ENCODE assay signal across 27 mouse cellular contexts in genomic region chr7:110967373-110967772, GRCm38 (mm10).
"Had no signal": no experiment of that assay in that cellular context is flagged by ENCODE, and none has a peak within 500 bp of the region (broad histone marks: within the 10 kb centered on the region; RNA-seq: fewer than 3 reads in every experiment).

No protein-coding gene starts in this region.

- H3K4me2 ChIP-seq: embryonic facial prominence, embryonic 12.5 days; embryonic facial prominence, embryonic 13.5 days; embryonic facial prominence, embryonic 15.5 days; forebrain, embryonic 12.5 days; forebrain, embryonic 13.5 days; forebrain, embryonic 15.5 days had no signal

- DNase-seq: cerebellum, adult 9-10 months; cerebellum, adult 9-11 months; cerebellum, postnatal 10 days; cerebellum, postnatal 14 days; cerebellum, postnatal 25 days; cerebellum, postnatal 36 days; embryo, embryonic 11 days; forebrain, postnatal 0 days; gastrocnemius, adult 2 months; gastrocnemius, postnatal 10 days; gastrocnemius, postnatal 14 days; gastrocnemius, postnatal 25 days; gastrocnemius, postnatal 36 days; heart, adult 11 months; heart, adult 18-20 months; heart, adult 2 months had no signal

- ATAC-seq: forebrain, embryonic 13.5 days; forebrain, embryonic 14.5 days; forebrain, embryonic 15.5 days; forebrain, embryonic 16.5 days; forebrain, postnatal 0 days had no signal

- H3K9me3 ChIP-seq: embryonic facial prominence, embryonic 10.5 days; embryonic facial prominence, embryonic 12.5 days; embryonic facial prominence, embryonic 13.5 days; embryonic facial prominence, embryonic 15.5 days; forebrain, embryonic 10.5 days; forebrain, embryonic 12.5 days; forebrain, embryonic 13.5 days; forebrain, embryonic 15.5 days had no signal

- H3K27me3 ChIP-seq: embryonic facial prominence, embryonic 12.5 days; embryonic facial prominence, embryonic 13.5 days; embryonic facial prominence, embryonic 15.5 days; forebrain, embryonic 12.5 days; forebrain, embryonic 13.5 days; forebrain, embryonic 15.5 days had no signal

- H3K27ac ChIP-seq: embryonic facial prominence, embryonic 10.5 days; embryonic facial prominence, embryonic 12.5 days; embryonic facial prominence, embryonic 13.5 days; embryonic facial prominence, embryonic 15.5 days; forebrain, embryonic 10.5 days; forebrain, embryonic 12.5 days; forebrain, embryonic 13.5 days; forebrain, embryonic 15.5 days; gastrocnemius, adult 2 months; heart, adult 2 months had no signal

- H3K4me3 ChIP-seq: embryonic facial prominence, embryonic 10.5 days; embryonic facial prominence, embryonic 12.5 days; embryonic facial prominence, embryonic 13.5 days; embryonic facial prominence, embryonic 15.5 days; erythroblast, embryonic 14.5 days; forebrain, embryonic 10.5 days; forebrain, embryonic 12.5 days; forebrain, embryonic 13.5 days; forebrain, embryonic 15.5 days; gastrocnemius, adult 2 months; heart, adult 2 months had no signal

- H3K36me3 ChIP-seq: embryonic facial prominence, embryonic 10.5 days; embryonic facial prominence, embryonic 12.5 days; embryonic facial prominence, embryonic 13.5 days; embryonic facial prominence, embryonic 15.5 days; forebrain, embryonic 10.5 days; forebrain, embryonic 12.5 days; forebrain, embryonic 15.5 days had no signal

- H3K9ac ChIP-seq: embryonic facial prominence, embryonic 12.5 days; embryonic facial prominence, embryonic 13.5 days; embryonic facial prominence, embryonic 15.5 days; forebrain, embryonic 12.5 days; forebrain, embryonic 13.5 days; forebrain, embryonic 15.5 days; forebrain, postnatal 0 days had no signal

- H3K4me1 ChIP-seq: embryonic facial prominence, embryonic 12.5 days; embryonic facial prominence, embryonic 13.5 days; embryonic facial prominence, embryonic 15.5 days; forebrain, embryonic 10.5 days; forebrain, embryonic 12.5 days; forebrain, embryonic 13.5 days; forebrain, embryonic 15.5 days had no signal
